Mouse (Mus musculus) heart, embryonic 16.5 days (tissue): ENCODE results near the gene Mtfp1. TPM values are rescaled to one million over a fixed set of nuclear protein-coding genes. Genes with fewer than 3 reads are reported as not detected.
A peak's percentile ranks its signal among the peaks of the same experiment; 100 is the strongest.
"Not testable (repeated sequence)": the region's sequence is repeated elsewhere in the genome, so short reads cannot be mapped to it uniquely, and the experiment has no call there.

Experiments used
- ATAC-seq: fragments of 200-750 bp; cut with Nextera tagmentation; replicated peaks from 2 replicates; pipeline ENCODE4 v1.8.0; 2017; ENCODE audit warnings: moderate number of reproducible peaks; ENCODE audit not compliant: insufficient read depth, low FRiP score; ENCODE audit errors: extremely low read depth
- H3K27ac ChIP-seq: fragments of 300-500 bp; sonication (generic); 2 replicates; pipeline ENCODE4 v1.5.1; 2014; ENCODE audit warnings: mild to moderate bottlenecking, low read length, control low read depth, moderate library complexity
- H3K27me3 ChIP-seq: fragments of 300-500 bp; sonication (generic); 2 replicates; pipeline ENCODE4 v1.6.1; 2014; ENCODE audit warnings: low read length, mixed read lengths; ENCODE audit not compliant: control insufficient read depth, insufficient read depth
- H3K36me3 ChIP-seq: fragments of 300-500 bp; sonication (generic); 2 replicates; pipeline ENCODE4 v1.6.1; 2014; ENCODE audit not compliant: control insufficient read depth, insufficient read depth
- H3K4me1 ChIP-seq: fragments of 300-500 bp; sonication (generic); 2 replicates; pipeline ENCODE4 v1.6.1; 2014; ENCODE audit warnings: low read length, mixed read lengths; ENCODE audit not compliant: control insufficient read depth, insufficient read depth
- H3K4me2 ChIP-seq: fragments of 300-500 bp; sonication (generic); 2 replicates; pipeline ENCODE4 v1.6.1; 2014; ENCODE audit warnings: low read depth, mild to moderate bottlenecking, control low read depth, low read length
- H3K4me3 ChIP-seq: fragments of 300-500 bp; sonication (generic); 2 replicates; pipeline ENCODE4 v1.5.1; 2014; ENCODE audit warnings: mild to moderate bottlenecking, control low read depth, low read length
- H3K9ac ChIP-seq: fragments of 300-500 bp; sonication (generic); 2 replicates; pipeline ENCODE4 v1.6.1; 2014; ENCODE audit warnings: low read length, control low read depth
- H3K9me3 ChIP-seq: fragments of 300-500 bp; sonication (generic); replicated peaks from 2 replicates; pipeline ENCODE4 v1.6.1; 2016; ENCODE audit warnings: low read length; ENCODE audit not compliant: control insufficient read depth
- WGBS: fragments of 180-500 bp; shearing (Covaris S2); extraction: QIAGEN DNeasy Blood & Tissue Kit; methylation state at CpG from one replicate; pipeline ENCODE4 v1.1.7; 2014; 5-methylcytosine and 5-hydroxymethylcytosine counted together
- polyA plus RNA-seq: library from polyadenylated mRNA; unstranded; fragments of >200 nt; fragmentation: Nextera tagmentation; extraction: Ambion mirVana; gene quantifications from 2 replicates; pipeline ENCODE4 v1.2.1, GENCODE M21; 2015

Gene Mtfp1
- polyA plus RNA-seq, 1 experiment from 2014 or later: 41.6 TPM

DNA sequence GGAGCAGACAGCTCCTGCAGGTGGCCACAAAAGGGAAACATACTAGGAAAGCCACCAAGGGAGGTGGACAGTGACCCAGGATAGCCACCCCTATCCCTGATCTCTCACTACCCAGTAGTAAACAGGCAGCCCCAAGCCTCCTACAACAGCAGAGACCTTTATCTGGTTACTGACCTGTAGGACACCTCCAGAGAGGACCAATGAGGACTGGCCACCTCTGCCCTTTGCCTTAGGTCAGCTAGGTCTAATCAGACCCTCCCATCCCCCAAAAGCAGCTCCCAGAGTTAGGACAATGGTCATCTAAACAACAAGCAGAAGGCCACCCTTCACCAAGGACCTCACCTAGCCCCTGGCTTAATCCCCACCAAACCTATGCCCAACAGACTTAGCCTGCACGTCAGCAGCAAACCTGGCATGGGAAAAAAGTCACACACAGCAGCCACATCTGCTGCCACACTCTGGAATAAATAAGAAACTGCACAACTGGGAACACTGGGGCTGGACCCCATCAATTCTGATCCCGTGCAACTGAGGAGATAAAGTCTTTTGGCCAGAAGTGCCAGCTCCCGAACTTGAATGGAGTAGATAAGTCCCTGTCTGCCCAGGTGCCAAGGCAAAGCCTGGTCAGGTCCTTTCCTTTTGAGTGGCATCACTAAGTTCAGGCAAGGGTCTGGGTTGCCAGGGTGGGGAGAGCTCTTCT, 22.3 kb upstream of the Mtfp1 start:
- WGBS: 16% methylated on average over 3 of the region's 3 CpGs
- H3K27ac ChIP-seq: no peak overlapping the region
- no peak for ATAC-seq
- H3K4me1 ChIP-seq: peaks cover 31% of the 10 kb centered on the region
- peak overlapping the region; percentile 93 for H3K4me2 ChIP-seq
- H3K36me3 ChIP-seq: no peaks in the 10 kb centered on the region
- peaks cover 10% of the 10 kb centered on the region for H3K27me3 ChIP-seq
- H3K9ac ChIP-seq: no peak overlapping the region
- H3K4me3 ChIP-seq: peak overlapping the region; percentile 57
- H3K9me3 ChIP-seq: no peaks in the 10 kb centered on the region

GRCm38 (mm10) chr11:4116458-4117141, 21.4 kb upstream of the Mtfp1 start:
- Histone ChIP-seq H3K36me3 (no peaks in the 10 kb centered on the region), H3K9ac (no peak overlapping the region), H3K4me1 (peaks cover 31% of the 10 kb centered on the region), H3K27me3 (peaks cover 10% of the 10 kb centered on the region), H3K27ac (no peak overlapping the region), H3K4me2 (no peak overlapping the region), H3K9me3 (no peaks in the 10 kb centered on the region), H3K4me3 (no peak overlapping the region)
- WGBS: 40% methylated on average over 11 of the region's 11 CpGs
- ATAC-seq: peak; percentile 34; the same call in 1 of the 2 replicates

DNA sequence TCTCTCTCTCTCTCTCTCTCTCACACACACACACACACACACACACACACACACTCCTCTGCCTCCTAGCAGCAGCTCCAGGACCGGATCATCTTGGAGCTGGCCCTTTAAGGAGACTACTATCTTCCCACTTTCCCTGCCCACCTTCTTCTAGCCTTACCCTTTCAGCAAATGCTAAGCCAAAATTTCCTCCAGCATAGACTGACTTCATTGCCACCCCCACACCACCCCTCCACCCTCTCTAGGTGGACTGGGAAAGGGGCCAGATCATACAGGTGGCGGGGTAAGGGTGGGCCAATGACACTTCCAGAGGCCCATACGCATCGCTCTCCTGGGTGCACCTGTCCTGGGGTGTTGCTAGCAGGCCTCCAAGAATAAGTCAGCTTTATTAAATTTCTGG, 20.2 kb upstream of the Mtfp1 start:
- WGBS: 91% methylated on average over 4 of the region's 4 CpGs
- peaks cover 31% of the 10 kb centered on the region for H3K4me1 ChIP-seq
- H3K9ac ChIP-seq: no peak overlapping the region
- no peak overlapping the region for H3K4me2 ChIP-seq
- peaks cover 10% of the 10 kb centered on the region for H3K27me3 ChIP-seq
- no peaks in the 10 kb centered on the region for H3K36me3 ChIP-seq
- ATAC-seq: no peak
- H3K4me3 ChIP-seq: no peak overlapping the region
- no peak overlapping the region for H3K27ac ChIP-seq
- no peaks in the 10 kb centered on the region for H3K9me3 ChIP-seq

DNA sequence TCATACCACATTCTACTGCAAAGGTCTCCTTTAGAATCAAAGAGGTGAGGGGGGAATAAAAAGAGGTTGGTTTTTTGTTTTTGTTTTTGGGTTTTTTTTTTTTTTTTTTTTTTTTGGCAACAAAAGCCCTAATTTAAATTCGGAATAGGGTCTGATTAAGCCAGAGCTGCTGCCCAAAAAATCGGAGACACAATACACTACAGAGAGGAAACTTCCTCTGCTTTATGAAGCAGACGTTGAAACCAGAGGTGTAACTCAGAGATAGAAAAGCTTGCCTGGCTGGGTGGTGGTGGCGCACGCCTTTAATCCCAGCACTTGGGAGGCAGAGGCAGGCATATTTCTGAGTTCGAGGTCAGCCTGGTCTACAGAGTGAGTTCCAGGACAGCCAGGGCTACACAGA, 19.3 kb upstream of the Mtfp1 start:
- H3K4me2 ChIP-seq, ATAC-seq, H3K9me3 ChIP-seq, H3K4me3 ChIP-seq, H3K9ac ChIP-seq, H3K27ac ChIP-seq, H3K36me3 ChIP-seq: not testable (repeated sequence)
- H3K27me3 ChIP-seq: peaks cover 10% of the 10 kb centered on the region
- WGBS: 82% methylated on average over 6 of the region's 6 CpGs
- H3K4me1 ChIP-seq: peaks cover 26% of the 10 kb centered on the region

DNA sequence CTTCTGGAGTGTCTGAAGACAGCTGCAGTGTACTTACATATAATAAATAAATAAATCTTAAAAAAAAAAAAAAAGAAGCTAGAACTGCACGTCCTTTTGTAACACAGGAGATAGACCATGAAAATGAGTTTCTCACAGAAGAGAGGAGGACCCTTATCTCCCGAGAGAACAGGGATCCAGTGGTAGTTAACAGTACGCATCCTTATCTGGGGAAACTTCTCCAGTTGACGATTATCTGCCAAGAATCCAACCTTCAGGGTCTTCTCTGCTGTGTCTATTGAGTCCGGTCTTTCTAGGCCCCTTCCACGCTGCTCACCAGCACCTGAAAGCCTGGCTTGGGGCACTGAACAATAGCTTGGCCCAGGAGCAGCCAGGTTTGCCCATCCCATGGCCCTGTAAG, 18.7 kb upstream of the Mtfp1 start:
- no peak for ATAC-seq
- H3K27ac ChIP-seq: no peak overlapping the region
- no peaks in the 10 kb centered on the region for H3K36me3 ChIP-seq
- peaks cover 22% of the 10 kb centered on the region for H3K4me1 ChIP-seq
- no peak overlapping the region for H3K4me2 ChIP-seq
- no peak overlapping the region for H3K4me3 ChIP-seq
- H3K27me3 ChIP-seq: peaks cover 10% of the 10 kb centered on the region
- WGBS: 67% methylated on average over 6 of the region's 6 CpGs
- H3K9ac ChIP-seq: no peak overlapping the region
- no peaks in the 10 kb centered on the region for H3K9me3 ChIP-seq

DNA sequence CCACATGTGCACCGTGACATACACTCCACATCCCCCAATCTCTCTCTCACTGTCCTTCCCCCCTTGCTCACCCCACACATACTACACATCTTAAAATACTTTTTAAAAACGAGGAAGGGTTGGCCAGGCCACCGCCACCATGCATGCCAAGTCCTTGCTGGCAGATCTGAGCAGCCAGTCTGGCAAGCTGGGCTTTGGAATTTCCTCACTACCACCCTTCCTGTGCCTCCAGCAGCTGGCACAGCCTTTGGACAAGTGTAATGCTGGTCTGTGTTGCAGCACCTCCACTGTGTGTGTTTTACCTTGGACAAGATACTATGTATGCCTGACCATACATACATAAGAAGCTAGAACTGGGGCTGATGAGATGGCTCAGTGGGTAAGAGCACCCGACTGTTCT, 18.3 kb upstream of the Mtfp1 start:
- no peak for ATAC-seq
- H3K27me3 ChIP-seq: peaks cover 10% of the 10 kb centered on the region
- no peak overlapping the region for H3K4me2 ChIP-seq
- no peak overlapping the region for H3K4me3 ChIP-seq
- no peak overlapping the region for H3K9ac ChIP-seq
- 68% methylated on average over 4 of the region's 4 CpGs for WGBS
- no peaks in the 10 kb centered on the region for H3K9me3 ChIP-seq
- H3K27ac ChIP-seq: no peak overlapping the region
- H3K36me3 ChIP-seq: no peaks in the 10 kb centered on the region
- peaks cover 18% of the 10 kb centered on the region for H3K4me1 ChIP-seq

- no peak overlapping the region for H3K9ac ChIP-seq
- H3K36me3 ChIP-seq: no peaks in the 10 kb centered on the region
- no peaks in the 10 kb centered on the region for H3K9me3 ChIP-seq
- no peak overlapping the region for H3K4me2 ChIP-seq
- ATAC-seq: no peak
- peaks cover 12% of the 10 kb centered on the region for H3K4me1 ChIP-seq
- 82% methylated on average over 6 of the region's 6 CpGs for WGBS
- no peak overlapping the region for H3K27ac ChIP-seq
- no peak overlapping the region for H3K4me3 ChIP-seq
- peaks cover 6% of the 10 kb centered on the region for H3K27me3 ChIP-seq
Measured at GRCm38 (mm10) chr11:4112861-4113260, 17.6 kb upstream of the Mtfp1 start.

- H3K9ac ChIP-seq: no peak overlapping the region
- H3K36me3 ChIP-seq: no peaks in the 10 kb centered on the region
- H3K4me2 ChIP-seq: no peak overlapping the region
- no peaks in the 10 kb centered on the region for H3K9me3 ChIP-seq
- no peak for ATAC-seq
- peaks cover 3% of the 10 kb centered on the region; the same call in 1 of the 2 replicates for H3K27me3 ChIP-seq
- H3K4me3 ChIP-seq: no peak overlapping the region
- H3K27ac ChIP-seq: no peak overlapping the region
- H3K4me1 ChIP-seq: peaks cover 8% of the 10 kb centered on the region
- WGBS: 83% methylated on average over 4 of the region's 4 CpGs
Measured at GRCm38 (mm10) chr11:4112033-4112432, 16.8 kb upstream of the Mtfp1 start.

GRCm38 (mm10) chr11:4108691-4109090, 13.4 kb upstream of the Mtfp1 start:
- Histone ChIP-seq H3K4me1 (no peaks in the 10 kb centered on the region), H3K9me3 (no peaks in the 10 kb centered on the region), H3K9ac (no peak overlapping the region), H3K27me3 (no peaks in the 10 kb centered on the region), H3K36me3 (no peaks in the 10 kb centered on the region), H3K27ac (no peak overlapping the region), H3K4me3 (no peak overlapping the region), H3K4me2 (no peak overlapping the region)
- 79% methylated on average over 7 of the region's 7 CpGs for WGBS
- no peak for ATAC-seq
